Comparison of ENCODE assay signal across 9 mouse cellular contexts in the genomic region with DNA sequence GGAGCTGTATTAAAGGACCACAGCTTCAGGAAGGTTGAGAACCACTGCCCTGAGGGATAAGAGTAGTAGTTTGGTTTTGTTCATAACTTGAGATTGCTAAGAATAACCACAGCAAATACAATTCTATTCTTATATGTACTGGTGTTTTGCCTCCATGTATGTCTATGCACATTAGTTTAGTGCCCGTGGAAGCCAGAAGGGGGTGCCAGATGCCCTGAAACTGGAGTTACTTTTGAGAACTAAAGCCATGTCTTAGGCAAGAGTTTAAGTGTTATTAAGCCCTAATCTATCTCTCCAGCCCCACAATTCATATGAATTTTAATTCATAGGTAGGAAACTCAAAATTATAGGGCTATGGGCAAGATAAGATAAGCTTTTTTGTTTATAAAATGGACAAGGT. TPM values are rescaled to one million over a fixed set of nuclear protein-coding genes. Genes with fewer than 3 reads are reported as not detected.
DNase-seq lines count a peak whose midpoint lies in the region; ATAC-seq and TF ChIP-seq lines count a peak whose summit lies in the region.
"Had no signal": no experiment of that assay in that cellular context is flagged by ENCODE, and none has a peak within 500 bp of the region (broad histone marks: within the 10 kb centered on the region; RNA-seq: fewer than 3 reads in every experiment).

No protein-coding gene starts in this region.

- 0 out of 2 replicates have a peak, but pooled peaks have one; percentile 15 for TF ChIP-seq CTCF in G1E (IDR thresholded peaks at IDR 0.05; ENCODE audit: low read depth, low read length)
- peak; percentile 66 for TF ChIP-seq CTCF in liver, embryonic 14.5 days (IDR thresholded peaks at IDR 0.05; ENCODE audit: low read depth)

- H3K4me3 ChIP-seq in hindbrain, embryonic 11.5 days (ENCODE audit: low read depth, low read length), result no peak overlapping the region
- H3K4me3 ChIP-seq in hindbrain, embryonic 13.5 days, result no peak overlapping the region
- H3K4me3 ChIP-seq in G1E (ENCODE audit: low read depth, low read length), result no peak overlapping the region
- H3K4me3 ChIP-seq in liver, embryonic 14.5 days (ENCODE audit: insufficient read depth in 1 of 2, low read depth in 2 of 2, low read length in 2 of 2), result no peak overlapping the region
- H3K4me3 ChIP-seq: megakaryocyte, embryonic 14.5 days had no signal

- WGBS in hindbrain, embryonic 11.5 days, result 26% methylated on average over 1 of the region's 1 CpGs
- WGBS in hindbrain, embryonic 13.5 days, result 44% methylated on average over 1 of the region's 1 CpGs
- 21% methylated on average over 1 of the region's 1 CpGs for WGBS in liver, embryonic 14.5 days (ENCODE audit: insufficient replicate concordance)

- H3K9ac ChIP-seq in hindbrain, embryonic 11.5 days (ENCODE audit: low read depth, low read length), result no peak overlapping the region
- H3K9ac ChIP-seq in hindbrain, embryonic 13.5 days, result no peak overlapping the region
- no peak overlapping the region for H3K9ac ChIP-seq in liver, embryonic 14.5 days (replicated peaks)

- no peaks in the 10 kb centered on the region for H3K4me1 ChIP-seq in hindbrain, embryonic 11.5 days (replicated peaks; ENCODE audit: control insufficient read depth, insufficient read depth, low read length)
- peaks cover 3% of the 10 kb centered on the region; the same call in 1 of the 2 replicates for H3K4me1 ChIP-seq in hindbrain, embryonic 13.5 days (replicated peaks)
- peaks cover 10% of the 10 kb centered on the region for H3K4me1 ChIP-seq in G1E (ENCODE audit: insufficient read depth, low read depth, low read length)
- H3K4me1 ChIP-seq in liver, embryonic 14.5 days (replicated peaks; ENCODE audit: control insufficient read depth in 2 of 2, insufficient read depth in 2 of 2, low read length in 1 of 2), result no peaks in the 10 kb centered on the region; a peak in 2 of 4 replicates

- H3K4me2 ChIP-seq in hindbrain, embryonic 11.5 days (replicated peaks; ENCODE audit: low read depth, low read length), result no peak overlapping the region
- H3K4me2 ChIP-seq in hindbrain, embryonic 13.5 days, result no peak overlapping the region
- no peak overlapping the region for H3K4me2 ChIP-seq in liver, embryonic 14.5 days (ENCODE audit: low read depth)

- H3K27me3 ChIP-seq in hindbrain, embryonic 11.5 days (ENCODE audit: control insufficient read depth, insufficient read depth, low read length), result no peaks in the 10 kb centered on the region
- H3K27me3 ChIP-seq in hindbrain, embryonic 13.5 days, result no peaks in the 10 kb centered on the region
- H3K27me3 ChIP-seq in G1E (ENCODE audit: insufficient read depth, low read length), result no peaks in the 10 kb centered on the region
- H3K27me3 ChIP-seq in liver, embryonic 14.5 days (ENCODE audit: control insufficient read depth, insufficient read depth, low read length), result no peaks in the 10 kb centered on the region

- no peak for ATAC-seq in hindbrain, embryonic 11.5 days (ENCODE audit: low FRiP score)
- no peak for ATAC-seq in hindbrain, embryonic 13.5 days (ENCODE audit: low FRiP score)
- ATAC-seq in G1E (ENCODE audit: extremely low read depth, insufficient number of reproducible peaks, low FRiP score, poor library complexity, severe bottlenecking), result no peak
- no peak for ATAC-seq in liver, embryonic 14.5 days (ENCODE audit: insufficient read depth)
- no peak for ATAC-seq in monocyte, adult 5-6 weeks (replicated peaks; ENCODE audit: insufficient number of reproducible peaks, low FRiP score, low TSS enrichment, poor library complexity, severe bottlenecking)

- no peaks in the 10 kb centered on the region for H3K9me3 ChIP-seq in hindbrain, embryonic 11.5 days (ENCODE audit: control insufficient read depth, low read length)
- H3K9me3 ChIP-seq in hindbrain, embryonic 13.5 days, result no peaks in the 10 kb centered on the region
- no peaks in the 10 kb centered on the region for H3K9me3 ChIP-seq in G1E (replicated peaks)
- H3K9me3 ChIP-seq in liver, embryonic 14.5 days (ENCODE audit: control insufficient read depth, low read length), result no peaks in the 10 kb centered on the region
- H3K9me3 ChIP-seq: megakaryocyte, embryonic 14.5 days had no signal

- H3K27ac ChIP-seq in hindbrain, embryonic 11.5 days (ENCODE audit: low read depth, low read length), result no peak overlapping the region
- H3K27ac ChIP-seq in hindbrain, embryonic 13.5 days, result no peak overlapping the region
- no peak overlapping the region for H3K27ac ChIP-seq in liver, embryonic 14.5 days

- no peaks in the 10 kb centered on the region for H3K36me3 ChIP-seq in hindbrain, embryonic 11.5 days (ENCODE audit: control insufficient read depth, insufficient read depth, low read length)
- H3K36me3 ChIP-seq in hindbrain, embryonic 13.5 days, result no peaks in the 10 kb centered on the region
- H3K36me3 ChIP-seq in G1E (replicated peaks), result peaks cover 2% of the 10 kb centered on the region
- no peaks in the 10 kb centered on the region for H3K36me3 ChIP-seq in liver, embryonic 14.5 days (replicated peaks; ENCODE audit: control insufficient read depth, insufficient read depth, low read depth)

- peak; percentile 55 for DNase-seq in hindbrain, embryonic 11.5 days (ENCODE audit: low spot score)
- peak; percentile 5 for DNase-seq in G1E (ENCODE audit: low spot score)
- DNase-seq in c-Kit-positive CD71-negative TER-119-negative erythroid progenitor cells, embryonic 14.5 days (ENCODE audit: low read depth), result peak; percentile 45
- peak; percentile 75 for DNase-seq in induced T-regulatory cell, adult 2 months (ENCODE audit: low read depth)
- peak in 1 of 3 experiments; percentile 24 for DNase-seq in liver, embryonic 14.5 days (ENCODE audit: low read depth in 3 of 3, low spot score in 3 of 3)
- DNase-seq in right cerebral cortex, postnatal 10 days (ENCODE audit: low spot score in 2 of 2), result peak; percentile 54 to 64

- no peak for TF ChIP-seq EP300 in liver, embryonic 14.5 days (IDR thresholded peaks at IDR 0.05; ENCODE audit: low read depth)

RNA-seq across cellular contexts. Expression of gene Exd1, which starts 5.3 kb away (rescaled TPM):
- polyA plus RNA-seq in hindbrain, embryonic 11.5 days (2014; fragmentation: Nextera tagmentation; extraction: Ambion mirVana), result 0.40 and 0.49 TPM in 2 replicates
- polyA plus RNA-seq in hindbrain, embryonic 13.5 days (2015; fragmentation: Nextera tagmentation; extraction: Ambion mirVana), result 0.55 and 0.58 TPM in 2 replicates
- total RNA-seq in G1E (2014; fragmentation: Nextera tagmentation) (2.3 and 4.6 TPM in 2 replicates), G1E (2017) (1.4 and 2.2 TPM in 2 replicates)
- polyA plus RNA-seq in G1E (2012), result 0.21 and 0.23 TPM in 2 replicates
- 0.11 and 0.12 TPM in 2 replicates for polyA plus RNA-seq in liver, embryonic 14.5 days (2012; rRNA removed)
- 0.14 and 0.15 TPM in 2 replicates for polyA plus RNA-seq in liver, embryonic 14.5 days (2014; fragmentation: Nextera tagmentation; extraction: Ambion mirVana)
- total RNA-seq in monocyte, adult 5-6 weeks (2017), result 0.87 TPM in 1 of 3 replicates, not detected in the others

RNA-seq across cellular contexts. Expression of gene Chp1, which starts 5.4 kb away (rescaled TPM):
- polyA plus RNA-seq in hindbrain, embryonic 11.5 days (2014; fragmentation: Nextera tagmentation; extraction: Ambion mirVana), result 62.3 and 69.6 TPM in 2 replicates
- polyA plus RNA-seq in hindbrain, embryonic 13.5 days (2015; fragmentation: Nextera tagmentation; extraction: Ambion mirVana), result 63.0 and 64.3 TPM in 2 replicates
- total RNA-seq in G1E (2014; fragmentation: Nextera tagmentation), result 84.1 and 108 TPM in 2 replicates
- 72.4 and 77.2 TPM in 2 replicates for total RNA-seq in G1E (2017)
- polyA plus RNA-seq in G1E (2012), result 15.6 and 17.3 TPM in 2 replicates
- 28.1 and 31.3 TPM in 2 replicates for polyA plus RNA-seq in liver, embryonic 14.5 days (2012; rRNA removed)
- 47.5 and 49.3 TPM in 2 replicates for polyA plus RNA-seq in liver, embryonic 14.5 days (2014; fragmentation: Nextera tagmentation; extraction: Ambion mirVana)
- total RNA-seq in monocyte, adult 5-6 weeks (2017), result 78.2 to 92.9 TPM (median 91.0 TPM) in 3 replicates
